Mouse (Mus musculus) cortical plate, adult 2 months (tissue): Measurements from ENCODE around the gene Cdc7. TPM values are rescaled to one million over a fixed set of nuclear protein-coding genes. Genes with fewer than 3 reads are reported as not detected.
"Not testable (repeated sequence)": the region's sequence is repeated elsewhere in the genome, so short reads cannot be mapped to it uniquely, and the experiment has no call there.

Source experiments
- H3K27ac ChIP-seq: fragments of 200-500 bp; 2 replicates; pipeline ENCODE4 v1.5.1; 2012; ENCODE audit warnings: low read length, control low read depth, inconsistent platforms; ENCODE audit not compliant: insufficient read depth
- H3K4me1 ChIP-seq: fragments of 200-500 bp; 2 replicates; pipeline ENCODE4 v1.6.1; 2011; ENCODE audit warnings: low read length; ENCODE audit not compliant: control insufficient read depth, insufficient read depth
- H3K4me3 ChIP-seq: fragments of 200-500 bp; 2 replicates; pipeline ENCODE4 v1.5.1; 2011; ENCODE audit warnings: mild to moderate bottlenecking, low read length, control low read depth; ENCODE audit not compliant: insufficient read depth
- CTCF ChIP-seq: fragments of 200-500 bp; IDR thresholded peaks from 2 replicates; pipeline ENCODE4 v1.5.1; 2011; ENCODE audit warnings: mild to moderate bottlenecking, control low read depth, low read length; ENCODE audit not compliant: insufficient read depth; ENCODE audit errors: extremely low read depth
- POLR2A ChIP-seq: fragments of 200-500 bp; IDR thresholded peaks from 2 replicates; pipeline ENCODE4 v1.6.1; 2011; ENCODE audit warnings: mild to moderate bottlenecking, low read length, control low read depth; ENCODE audit not compliant: insufficient read depth; ENCODE audit errors: extremely low read depth
- polyA plus RNA-seq: library from polyadenylated mRNA; depleted of rRNA; stranded (reverse); fragments of >200 nt; gene quantifications from 2 replicates; pipeline ENCODE4 v1.2.3, GENCODE M21; 2012

Cdc7 gene
- polyA plus RNA-seq, 1 experiment: 21.0 TPM

GRCm38 (mm10) chr5:106960451-106960850, 3.7 kb upstream of the Cdc7 start:
- Histone ChIP-seq H3K27ac (no peak overlapping the region), H3K4me1 (0 out of 2 replicates have a peak, but pooled peaks cover 1% of the 10 kb centered on the region), H3K4me3 (no peak overlapping the region)
- no peak for TF ChIP-seq CTCF
- no peak for TF ChIP-seq POLR2A

- peak overlapping the region; percentile 94 for H3K4me3 ChIP-seq
- H3K27ac ChIP-seq: no peak overlapping the region
- TF ChIP-seq POLR2A (no peak), CTCF (no peak)
Observed at GRCm38 (mm10) chr5:106964513-106965014, 442 bp downstream of the Cdc7 start.

GRCm38 (mm10) chr5:106966443-106966842, 2.3 kb downstream of the Cdc7 start:
- Histone ChIP-seq H3K27ac (no peak overlapping the region), H3K4me1 (0 out of 2 replicates have a peak, but pooled peaks cover 1% of the 10 kb centered on the region), H3K4me3 (no peak overlapping the region)
- TF ChIP-seq CTCF: no peak

More at GRCm38 (mm10) chr5:106964513-106965014, 442 bp downstream of the Cdc7 start:
- H3K4me1 ChIP-seq: 0 out of 2 replicates have a peak, but pooled peaks cover 1% of the 10 kb centered on the region

- Histone ChIP-seq H3K4me3 (no peak overlapping the region), H3K27ac (no peak overlapping the region), H3K4me1 (0 out of 2 replicates have a peak, but pooled peaks cover 1% of the 10 kb centered on the region)
- TF ChIP-seq POLR2A (no peak), CTCF (no peak)
Observed at GRCm38 (mm10) chr5:106967578-106967977, 3.5 kb downstream of the Cdc7 start.

- no peak for TF ChIP-seq POLR2A
- TF ChIP-seq CTCF: no peak
- H3K4me3 ChIP-seq: no peak overlapping the region
- no peak overlapping the region for H3K27ac ChIP-seq
- no peaks in the 10 kb centered on the region for H3K4me1 ChIP-seq
Observed at GRCm38 (mm10) chr5:106973883-106974282, 9.8 kb downstream of the Cdc7 start.

- Histone ChIP-seq H3K27ac (no peak overlapping the region), H3K4me3 (no peak overlapping the region), H3K4me1 (no peaks in the 10 kb centered on the region)
- no peak for TF ChIP-seq CTCF
- TF ChIP-seq POLR2A: no peak
Observed at GRCm38 (mm10) chr5:106979156-106979555, 15.0 kb downstream of the Cdc7 start.

GRCm38 (mm10) chr5:106982298-106982952, 18.3 kb downstream of the Cdc7 start:
- TF ChIP-seq CTCF (no peak), POLR2A (no peak)

GRCm38 (mm10) chr5:106984934-106985333, 20.8 kb downstream of the Cdc7 start:
- not testable (repeated sequence) for H3K27ac ChIP-seq, H3K4me3 ChIP-seq, H3K4me1 ChIP-seq

More at GRCm38 (mm10) chr5:106982298-106982952, 18.3 kb downstream of the Cdc7 start:
- H3K4me1 ChIP-seq: no peaks in the 10 kb centered on the region
- no peak overlapping the region for H3K27ac ChIP-seq
- H3K4me3 ChIP-seq: no peak overlapping the region

GRCm38 (mm10) chr5:106985594-106985993, 21.5 kb downstream of the Cdc7 start:
- no peak for TF ChIP-seq POLR2A
- no peak for TF ChIP-seq CTCF
- H3K4me1 ChIP-seq: no peaks in the 10 kb centered on the region
- H3K4me3 ChIP-seq: no peak overlapping the region
- no peak overlapping the region for H3K27ac ChIP-seq

- Histone ChIP-seq H3K27ac (no peak overlapping the region), H3K4me3 (no peak overlapping the region), H3K4me1 (no peaks in the 10 kb centered on the region)
- no peak for TF ChIP-seq CTCF
- TF ChIP-seq POLR2A: no peak
Observed at GRCm38 (mm10) chr5:106989181-106989580, 25.1 kb downstream of the Cdc7 start.
